Mouse (Mus musculus): ENCODE data around the gene Fat2. TPM values are rescaled to one million over a fixed set of nuclear protein-coding genes. Genes with fewer than 3 reads are reported as not detected.
A peak's percentile ranks its signal among the peaks of the same experiment; 100 is the strongest.

The Fat2 gene
- polyA plus RNA-seq, 1 experiment, result 0.02 TPM

GRCm38 (mm10) chr11:55250527-55250926 lies 85.8 kb downstream of the Fat2 start:
- no peak for DNase-seq (ENCODE audit: low read depth in 1 of 2, low spot score in 2 of 2)
- no peaks in the 10 kb centered on the region for H3K27me3 ChIP-seq (ENCODE audit: control insufficient read depth, insufficient read depth, low read length)

GRCm38 (mm10) chr11:55240556-55240955 lies 95.8 kb downstream of the Fat2 start:
- Histone ChIP-seq H3K4me3 (ENCODE audit: extremely low read depth, insufficient read depth, insufficient read length) (no peak overlapping the region), H3K27me3 (ENCODE audit: control insufficient read depth, insufficient read depth, low read length) (no peaks in the 10 kb centered on the region), H3K4me1 (ENCODE audit: control insufficient read depth, insufficient read depth, insufficient read length) (no peaks in the 10 kb centered on the region), H3K36me3 (ENCODE audit: control insufficient read depth, insufficient read depth, low read length) (no peaks in the 10 kb centered on the region), H3K27ac (ENCODE audit: insufficient read depth, low read length) (no peak overlapping the region)
- peak; percentile 37 to 48 for DNase-seq (ENCODE audit: low read depth in 1 of 2, low spot score in 2 of 2)
- peak; percentile 64; the same call in 1 of the 2 replicates for TF ChIP-seq CTCF (IDR thresholded peaks at IDR 0.05; ENCODE audit: extremely low read depth, insufficient read depth, insufficient read length, insufficient replicate concordance)
- TF ChIP-seq POLR2A (IDR thresholded peaks at IDR 0.05; ENCODE audit: low read depth, low read length), result no peak
- whole genome bisulfite sequencing, result 47% methylated on average over 7 of the region's 7 CpGs

More at GRCm38 (mm10) chr11:55250527-55250926, 85.8 kb downstream of the Fat2 start:
- 29% methylated on average over 6 of the region's 6 CpGs for WGBS
- Histone ChIP-seq H3K36me3 (ENCODE audit: control insufficient read depth, insufficient read depth, low read length) (no peaks in the 10 kb centered on the region), H3K4me3 (ENCODE audit: extremely low read depth, insufficient read depth, insufficient read length) (no peak overlapping the region), H3K4me1 (ENCODE audit: control insufficient read depth, insufficient read depth, insufficient read length) (no peaks in the 10 kb centered on the region; the same call in 1 of the 2 replicates), H3K27ac (ENCODE audit: insufficient read depth, low read length) (no peak overlapping the region)
- no peak for TF ChIP-seq POLR2A (IDR thresholded peaks at IDR 0.05; ENCODE audit: low read depth, low read length)
- TF ChIP-seq CTCF (IDR thresholded peaks at IDR 0.05; ENCODE audit: extremely low read depth, insufficient read depth, insufficient read length, insufficient replicate concordance), result no peak

GRCm38 (mm10) chr11:55239496-55239895 lies 96.9 kb downstream of the Fat2 start:
- Histone ChIP-seq H3K27ac (ENCODE audit: insufficient read depth, low read length) (no peak overlapping the region), H3K4me3 (ENCODE audit: extremely low read depth, insufficient read depth, insufficient read length) (no peak overlapping the region), H3K27me3 (ENCODE audit: control insufficient read depth, insufficient read depth, low read length) (no peaks in the 10 kb centered on the region), H3K36me3 (ENCODE audit: control insufficient read depth, insufficient read depth, low read length) (peaks cover under 1% of the 10 kb centered on the region; the same call in 1 of the 2 replicates), H3K4me1 (ENCODE audit: control insufficient read depth, insufficient read depth, insufficient read length) (no peaks in the 10 kb centered on the region)
- 64% methylated on average over 3 of the region's 3 CpGs for WGBS
- DNase-seq (ENCODE audit: low read depth in 1 of 2, low spot score in 2 of 2), result no peak
- TF ChIP-seq POLR2A (IDR thresholded peaks at IDR 0.05; ENCODE audit: low read depth, low read length), result no peak
- no peak for TF ChIP-seq CTCF (IDR thresholded peaks at IDR 0.05; ENCODE audit: extremely low read depth, insufficient read depth, insufficient read length, insufficient replicate concordance)

GRCm38 (mm10) chr11:55236815-55237214 lies 99.5 kb downstream of the Fat2 start:
- no peaks in the 10 kb centered on the region for H3K27me3 ChIP-seq (ENCODE audit: control insufficient read depth, insufficient read depth, low read length)
- H3K4me3 ChIP-seq (ENCODE audit: extremely low read depth, insufficient read depth, insufficient read length), result no peak overlapping the region
- DNase-seq (ENCODE audit: low read depth in 1 of 2, low spot score in 2 of 2), result no peak
- H3K36me3 ChIP-seq (ENCODE audit: control insufficient read depth, insufficient read depth, low read length), result peaks cover 6% of the 10 kb centered on the region; the same call in 1 of the 2 replicates
- H3K27ac ChIP-seq (ENCODE audit: insufficient read depth, low read length), result no peak overlapping the region
- no peak for TF ChIP-seq CTCF (IDR thresholded peaks at IDR 0.05; ENCODE audit: extremely low read depth, insufficient read depth, insufficient read length, insufficient replicate concordance)
- no peak for TF ChIP-seq POLR2A (IDR thresholded peaks at IDR 0.05; ENCODE audit: low read depth, low read length)
- no peaks in the 10 kb centered on the region for H3K4me1 ChIP-seq (ENCODE audit: control insufficient read depth, insufficient read depth, insufficient read length)
- WGBS, result 14% methylated on average over 1 of the region's 1 CpGs

- 78% methylated on average over 4 of the region's 4 CpGs for WGBS
- no peak overlapping the region for H3K27ac ChIP-seq (ENCODE audit: insufficient read depth, low read length)
- TF ChIP-seq POLR2A (IDR thresholded peaks at IDR 0.05; ENCODE audit: low read depth, low read length) (no peak), CTCF (IDR thresholded peaks at IDR 0.05; ENCODE audit: extremely low read depth, insufficient read depth, insufficient read length, insufficient replicate concordance) (no peak)
- H3K4me1 ChIP-seq (ENCODE audit: control insufficient read depth, insufficient read depth, insufficient read length), result no peaks in the 10 kb centered on the region
- no peak overlapping the region for H3K4me3 ChIP-seq (ENCODE audit: extremely low read depth, insufficient read depth, insufficient read length)
- H3K27me3 ChIP-seq (ENCODE audit: control insufficient read depth, insufficient read depth, low read length), result no peaks in the 10 kb centered on the region
- peaks cover 10% of the 10 kb centered on the region for H3K36me3 ChIP-seq (ENCODE audit: control insufficient read depth, insufficient read depth, low read length)
- DNase-seq (ENCODE audit: low read depth in 1 of 2, low spot score in 2 of 2), result no peak
Measured at GRCm38 (mm10) chr11:55234791-55235190, 101.6 kb downstream of the Fat2 start.

GRCm38 (mm10) chr11:55234288-55234687 lies 102.1 kb downstream of the Fat2 start:
- 91% methylated on average over 7 of the region's 7 CpGs for WGBS
- H3K27me3 ChIP-seq (ENCODE audit: control insufficient read depth, insufficient read depth, low read length), result no peaks in the 10 kb centered on the region
- H3K36me3 ChIP-seq (ENCODE audit: control insufficient read depth, insufficient read depth, low read length), result peaks cover 10% of the 10 kb centered on the region
- H3K4me1 ChIP-seq (ENCODE audit: control insufficient read depth, insufficient read depth, insufficient read length), result no peaks in the 10 kb centered on the region
- TF ChIP-seq CTCF (IDR thresholded peaks at IDR 0.05; ENCODE audit: extremely low read depth, insufficient read depth, insufficient read length, insufficient replicate concordance) (no peak), POLR2A (IDR thresholded peaks at IDR 0.05; ENCODE audit: low read depth, low read length) (no peak)
- no peak overlapping the region for H3K27ac ChIP-seq (ENCODE audit: insufficient read depth, low read length)
- no peak overlapping the region for H3K4me3 ChIP-seq (ENCODE audit: extremely low read depth, insufficient read depth, insufficient read length)
- no peak for DNase-seq (ENCODE audit: low read depth in 1 of 2, low spot score in 2 of 2)

GRCm38 (mm10) chr11:55231034-55231433 lies 105.3 kb downstream of the Fat2 start:
- DNase-seq (ENCODE audit: low read depth in 1 of 2, low spot score in 2 of 2), result no peak
- peaks cover 16% of the 10 kb centered on the region for H3K36me3 ChIP-seq (ENCODE audit: control insufficient read depth, insufficient read depth, low read length)
- H3K27ac ChIP-seq (ENCODE audit: insufficient read depth, low read length), result no peak overlapping the region
- H3K27me3 ChIP-seq (ENCODE audit: control insufficient read depth, insufficient read depth, low read length), result no peaks in the 10 kb centered on the region
- H3K4me3 ChIP-seq (ENCODE audit: extremely low read depth, insufficient read depth, insufficient read length), result no peak overlapping the region
- TF ChIP-seq CTCF (IDR thresholded peaks at IDR 0.05; ENCODE audit: extremely low read depth, insufficient read depth, insufficient read length, insufficient replicate concordance) (no peak), POLR2A (IDR thresholded peaks at IDR 0.05; ENCODE audit: low read depth, low read length) (no peak)
- H3K4me1 ChIP-seq (ENCODE audit: control insufficient read depth, insufficient read depth, insufficient read length), result no peaks in the 10 kb centered on the region
- 31% methylated on average over 6 of the region's 6 CpGs for WGBS

All from spleen, adult 2 months (tissue).